Mouse (Mus musculus): ENCODE measurements around the gene Plekhg3. TPM values are rescaled to one million over a fixed set of nuclear protein-coding genes. Genes with fewer than 3 reads are reported as not detected.

Plekhg3 gene
- total RNA-seq, 2 experiments from 2014 or later = 23.2 to 27.6 TPM

DNA sequence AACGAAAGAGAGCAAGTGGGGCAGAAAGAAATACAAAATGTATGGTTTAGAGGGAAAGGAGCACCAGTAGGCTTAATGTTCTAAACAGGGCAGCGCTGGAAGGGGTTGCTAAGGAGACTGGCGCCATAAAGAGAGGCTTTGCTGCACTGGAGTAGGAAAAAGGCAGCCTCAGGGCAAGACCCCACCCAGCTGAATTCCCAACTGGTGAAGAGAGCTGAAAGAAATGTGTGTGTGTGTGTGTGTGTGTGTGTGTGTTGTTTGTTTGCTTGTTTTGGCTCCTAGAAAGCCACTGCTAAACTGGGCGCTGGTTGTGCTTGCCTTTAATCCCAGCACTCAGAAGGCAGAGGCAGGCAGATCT, 84.9 kb downstream of the Plekhg3 start:
- no peak for DNase-seq (ENCODE audit: low spot score in 2 of 2)

DNA sequence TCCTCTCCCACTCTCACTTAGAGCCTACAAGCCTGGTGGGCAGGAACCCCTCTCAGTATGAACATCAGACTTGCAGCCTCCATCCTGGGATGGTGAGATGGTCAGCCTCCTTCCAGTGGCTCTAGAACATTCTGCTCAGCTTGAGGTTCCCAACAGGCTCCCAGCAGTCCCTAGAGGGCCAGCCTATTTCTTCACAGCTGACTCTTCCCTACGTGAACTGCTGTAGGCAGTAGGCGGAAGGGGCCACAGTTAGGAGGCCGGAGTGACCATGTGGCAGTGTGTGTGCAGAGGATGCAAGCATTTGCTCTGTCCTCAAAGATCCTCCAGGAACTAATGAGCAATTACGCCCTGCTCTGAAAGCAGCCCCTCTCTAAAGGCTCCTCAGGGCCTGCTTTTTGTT, 87.5 kb downstream of the Plekhg3 start:
- no peak for DNase-seq (ENCODE audit: low spot score in 2 of 2)

DNA sequence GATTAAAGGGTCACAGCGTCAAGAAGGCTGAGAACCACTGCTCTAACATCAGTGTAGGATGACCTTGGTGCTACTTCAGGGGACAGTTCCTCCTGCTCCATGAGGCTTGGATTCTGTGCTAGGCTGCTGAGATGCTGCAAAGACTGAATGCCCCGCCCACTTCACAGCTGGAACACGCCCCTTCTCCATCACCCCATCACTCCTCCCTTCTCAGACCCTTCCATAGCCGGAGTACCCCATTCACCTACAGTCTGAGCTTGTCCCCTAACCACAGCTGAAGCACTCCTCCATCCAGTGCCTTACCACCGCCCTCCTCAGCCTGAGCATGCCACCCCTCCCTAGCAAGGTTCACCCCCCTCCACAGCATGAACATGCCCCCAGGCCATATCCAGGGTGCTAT, 89.2 kb downstream of the Plekhg3 start:
- no peak for DNase-seq (ENCODE audit: low spot score in 2 of 2)

DNA sequence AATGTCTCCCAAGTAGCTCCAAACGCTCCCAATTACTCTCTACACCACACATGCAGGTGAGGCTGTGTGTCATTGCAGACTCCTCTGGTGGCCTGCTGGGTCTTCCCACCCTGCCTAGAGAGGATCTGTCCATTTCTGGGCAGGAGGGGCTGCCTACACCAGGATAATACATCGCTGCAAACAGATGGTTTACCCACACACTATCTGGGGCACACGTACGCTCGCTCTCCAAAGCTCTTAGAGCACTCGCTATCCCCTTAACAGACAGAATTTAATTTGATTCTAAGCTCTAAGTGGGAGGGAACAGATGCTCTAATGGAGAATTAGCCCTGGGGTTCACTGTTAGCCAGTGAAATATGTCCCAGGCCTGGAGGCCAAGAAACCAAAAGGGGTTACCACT, 92.7 kb downstream of the Plekhg3 start:
- DNase-seq (ENCODE audit: low spot score in 2 of 2) = no peak

Small RNA genes within 50 kb of the gene (microRNA-seq; reads per million reads assigned to microRNA genes)
- not detected for gene Mir5135

Other genes starting within 250 kb of the Plekhg3 start
- 1 to 10 TPM; 1.6 to 1.7 TPM for gene Akap5, start 206.0 kb upstream of the Plekhg3 start, total RNA-seq (2021)
- gene Zbtb25, start 161.3 kb upstream of the Plekhg3 start, total RNA-seq (2021) = 10 to 100 TPM; 13.6 to 19.7 TPM
- 1 to 10 TPM; 7.0 to 8.8 TPM for gene Zbtb1, start 160.6 kb upstream of the Plekhg3 start, total RNA-seq (2021)
- 1 to 10 TPM; 6.0 to 6.7 TPM for gene Hspa2, start 126.7 kb upstream of the Plekhg3 start, total RNA-seq (2021)
- gene Ppp1r36, start 113.4 kb upstream of the Plekhg3 start, total RNA-seq (2021) = under 1 TPM in 1 of 2 experiments, not detected in 1; 0.44 TPM
- gene Sptb, start 179.7 kb downstream of the Plekhg3 start, total RNA-seq (2021) = 10 to 100 TPM; 92.3 to 97.7 TPM
- gene Churc1, start 234.6 kb downstream of the Plekhg3 start, total RNA-seq (2021) = 10 to 100 TPM; 43.1 to 45.7 TPM
- 10 to 100 TPM; 24.0 to 24.1 TPM for gene Fntb, start 234.7 kb downstream of the Plekhg3 start, total RNA-seq (2021)

All from gastrocnemius, postnatal 4 days (tissue).